Mouse (Mus musculus) liver, adult 10 weeks (tissue): ENCODE results near the gene Kif16b. TPM values are rescaled to one million over a fixed set of nuclear protein-coding genes. Genes with fewer than 3 reads are reported as not detected.

Source experiments
- polyA plus RNA-seq: library from polyadenylated mRNA; stranded (reverse); fragments of 350-450 nt; fragmentation: Illumina TruSeq; extraction: RNeasy Lipid Tissue Mini Kit (QIAGEN cat#74804); gene quantifications from one replicate; pipeline ENCODE4 v1.2.3, GENCODE M21; 2014; ENCODE audit warnings: low read depth, low replicate concordance

The Kif16b gene
- polyA plus RNA-seq = 13.9 TPM

GRCm38 (mm10) chr2:142900862-142901805 is at the start of gene Kif16b:
Gene Kif16b (minus strand): TSS chr2:142901531.

Other genes starting within 250 kb of the Kif16b start
- 68.5 TPM for gene Snrpb2, start 161.5 kb upstream of the Kif16b start, polyA plus RNA-seq
- gene Otor, start 176.9 kb upstream of the Kif16b start, polyA plus RNA-seq = not detected